Mouse (Mus musculus) cortical plate, adult 2 months (tissue): Measurements from ENCODE around the gene Cx3cr1.

Source experiments
- CTCF ChIP-seq: fragments of 200-500 bp; IDR thresholded peaks from 2 replicates; pipeline ENCODE4 v1.5.1; 2011; ENCODE audit warnings: mild to moderate bottlenecking, control low read depth, low read length; ENCODE audit not compliant: insufficient read depth; ENCODE audit errors: extremely low read depth
- POLR2A ChIP-seq: fragments of 200-500 bp; IDR thresholded peaks from 2 replicates; pipeline ENCODE4 v1.6.1; 2011; ENCODE audit warnings: mild to moderate bottlenecking, low read length, control low read depth; ENCODE audit not compliant: insufficient read depth; ENCODE audit errors: extremely low read depth

GRCm38 (mm10) chr9:119939646-119940045, 130.0 kb downstream of the Cx3cr1 start:
- TF ChIP-seq POLR2A (no peak), CTCF (no peak)
